Mouse (Mus musculus) hindbrain, embryonic 12.5 days (tissue): ENCODE measurements around the gene Cyb5rl. TPM values are rescaled to one million over a fixed set of nuclear protein-coding genes. Genes with fewer than 3 reads are reported as not detected.
"Not testable (repeated sequence)": the region's sequence is repeated elsewhere in the genome, so short reads cannot be mapped to it uniquely, and the experiment has no call there.

Source experiments
- ATAC-seq: fragments of 200-750 bp; cut with Nextera tagmentation; 2 replicates; pipeline ENCODE4 v1.8.0; 2017; ENCODE audit warnings: moderate TSS enrichment; ENCODE audit not compliant: low FRiP score
- H3K27ac ChIP-seq: fragments of 300-500 bp; sonication (generic); 2 replicates; pipeline ENCODE4 v1.5.1; 2016; ENCODE audit warnings: mild to moderate bottlenecking
- H3K27me3 ChIP-seq: fragments of 300-500 bp; sonication (generic); 2 replicates; pipeline ENCODE4 v1.6.1; 2016; ENCODE audit warnings: mild to moderate bottlenecking
- H3K36me3 ChIP-seq: fragments of 300-500 bp; sonication (generic); 2 replicates; pipeline ENCODE4 v1.6.1; 2016; ENCODE audit warnings: mild to moderate bottlenecking
- H3K4me1 ChIP-seq: fragments of 300-500 bp; sonication (generic); 2 replicates; pipeline ENCODE4 v1.6.1; 2016
- H3K4me2 ChIP-seq: fragments of 300-500 bp; sonication (generic); replicated peaks from 2 replicates; pipeline ENCODE4 v1.6.1; 2016; ENCODE audit warnings: mild to moderate bottlenecking
- H3K4me3 ChIP-seq: fragments of 300-500 bp; sonication (generic); 2 replicates; pipeline ENCODE4 v1.5.1; 2016; ENCODE audit warnings: mild to moderate bottlenecking
- H3K9ac ChIP-seq: fragments of 300-500 bp; sonication (generic); 2 replicates; pipeline ENCODE4 v1.6.1; 2016; ENCODE audit warnings: mild to moderate bottlenecking, moderate library complexity
- H3K9me3 ChIP-seq: fragments of 300-500 bp; sonication (generic); replicated peaks from 2 replicates; pipeline ENCODE4 v1.6.1; 2016; ENCODE audit warnings: mild to moderate bottlenecking
- WGBS: fragments of 180-500 bp; shearing (Covaris S2); methylation state at CpG from one replicate; pipeline ENCODE4 v1.1.7; 2016; 5-methylcytosine and 5-hydroxymethylcytosine counted together
- polyA plus RNA-seq: library from polyadenylated mRNA; unstranded; fragments of >200 nt; fragmentation: Nextera tagmentation; extraction: Ambion mirVana; gene quantifications from 2 replicates; pipeline ENCODE4 v1.2.1, GENCODE M21; 2016

Cyb5rl gene
- polyA plus RNA-seq, 1 experiment from 2014 or later = 4.5 TPM

GRCm38 (mm10) chr4:107096043-107096442 lies 29.3 kb downstream of the Cyb5rl start:
- WGBS = 29% methylated on average over 6 of the region's 6 CpGs
- Histone ChIP-seq H3K4me2 (no peak overlapping the region), H3K27me3 (no peaks in the 10 kb centered on the region), H3K9ac (no peak overlapping the region), H3K27ac (peak overlapping the region; percentile 74), H3K36me3 (no peaks in the 10 kb centered on the region), H3K9me3 (no peaks in the 10 kb centered on the region), H3K4me1 (peaks cover 47% of the 10 kb centered on the region), H3K4me3 (no peak overlapping the region)
- peak; percentile 17; the same call in 1 of the 2 replicates for ATAC-seq

- H3K9me3 ChIP-seq = no peaks in the 10 kb centered on the region
- H3K4me2 ChIP-seq = peak within 1 kb of the TSS; percentile 11; the same call in 1 of the 2 replicates
- no peak within 1 kb of the TSS for H3K9ac ChIP-seq
- WGBS = 36% methylated on average over 16 of the region's 16 CpGs
- H3K4me1 ChIP-seq = peaks cover 44% of the 10 kb centered on the region
- H3K27me3 ChIP-seq = no peaks in the 10 kb centered on the region
- H3K36me3 ChIP-seq = no peaks in the 10 kb centered on the region
- H3K27ac ChIP-seq = peak within 1 kb of the TSS; percentile 74
- H3K4me3 ChIP-seq = no peak within 1 kb of the TSS
- peak; percentile 58; the same call in 1 of the 2 replicates for ATAC-seq
Observed at GRCm38 (mm10) chr4:107096841-107097373, 30.1 kb downstream of the Cyb5rl start, which contains the start of gene Cdcp2. Gene Cdcp2 (plus strand): TSS chr4:107096891.

GRCm38 (mm10) chr4:107097871-107098270 lies 31.1 kb downstream of the Cyb5rl start:
- ATAC-seq = no peak
- Histone ChIP-seq H3K27me3 (no peaks in the 10 kb centered on the region), H3K36me3 (no peaks in the 10 kb centered on the region), H3K9ac (no peak overlapping the region), H3K9me3 (no peaks in the 10 kb centered on the region), H3K4me2 (no peak overlapping the region), H3K27ac (peak overlapping the region; percentile 74), H3K4me3 (no peak overlapping the region), H3K4me1 (peaks cover 42% of the 10 kb centered on the region)
- 59% methylated on average over 15 of the region's 15 CpGs for WGBS

- no peak for ATAC-seq
- WGBS = 62% methylated on average over 10 of the region's 10 CpGs
- H3K4me1 ChIP-seq = peaks cover 42% of the 10 kb centered on the region
Observed at GRCm38 (mm10) chr4:107098375-107098774, 31.6 kb downstream of the Cyb5rl start.

GRCm38 (mm10) chr4:107098791-107099525 lies 32.2 kb downstream of the Cyb5rl start:
- 75% methylated on average over 17 of the region's 17 CpGs for WGBS
- Histone ChIP-seq H3K27ac (no peak overlapping the region), H3K9ac (no peak overlapping the region), H3K36me3 (no peaks in the 10 kb centered on the region), H3K27me3 (no peaks in the 10 kb centered on the region), H3K4me1 (peaks cover 42% of the 10 kb centered on the region), H3K9me3 (no peaks in the 10 kb centered on the region), H3K4me3 (no peak overlapping the region), H3K4me2 (no peak overlapping the region)
- no peak for ATAC-seq

More at GRCm38 (mm10) chr4:107098375-107098774, 31.6 kb downstream of the Cyb5rl start:
- H3K27me3 ChIP-seq = no peaks in the 10 kb centered on the region
- no peak overlapping the region for H3K4me2 ChIP-seq
- no peak overlapping the region for H3K27ac ChIP-seq
- H3K9me3 ChIP-seq = no peaks in the 10 kb centered on the region
- no peaks in the 10 kb centered on the region for H3K36me3 ChIP-seq
- H3K4me3 ChIP-seq = no peak overlapping the region
- no peak overlapping the region for H3K9ac ChIP-seq

GRCm38 (mm10) chr4:107102220-107102619 lies 35.4 kb downstream of the Cyb5rl start:
- no peaks in the 10 kb centered on the region for H3K36me3 ChIP-seq
- H3K9ac ChIP-seq = no peak overlapping the region

GRCm38 (mm10) chr4:107106777-107107176 lies 40.0 kb downstream of the Cyb5rl start:
- WGBS = 87% methylated on average over 16 of the region's 16 CpGs
- H3K36me3 ChIP-seq = no peaks in the 10 kb centered on the region
- no peak overlapping the region for H3K4me3 ChIP-seq

More at GRCm38 (mm10) chr4:107102220-107102619, 35.4 kb downstream of the Cyb5rl start:
- Histone ChIP-seq H3K4me3 (no peak overlapping the region), H3K4me2 (no peak overlapping the region), H3K27ac (no peak overlapping the region), H3K27me3 (no peaks in the 10 kb centered on the region), H3K9me3 (no peaks in the 10 kb centered on the region), H3K4me1 (peaks cover 15% of the 10 kb centered on the region)
- ATAC-seq = no peak
- 64% methylated on average over 8 of the region's 8 CpGs for WGBS

GRCm38 (mm10) chr4:107108291-107108731 lies 41.5 kb downstream of the Cyb5rl start:
- peak; percentile 74 for ATAC-seq
- Histone ChIP-seq H3K36me3 (no peaks in the 10 kb centered on the region), H3K27ac (peak overlapping the region; percentile 70), H3K9ac (peak overlapping the region; percentile 24; the same call in 1 of the 2 replicates), H3K4me3 (no peak overlapping the region), H3K9me3 (no peaks in the 10 kb centered on the region), H3K4me2 (0 out of 2 replicates have a peak overlapping the region, but pooled peaks have one; percentile 19), H3K27me3 (no peaks in the 10 kb centered on the region; the same call in 1 of the 2 replicates), H3K4me1 (peaks cover 17% of the 10 kb centered on the region)
- WGBS = 25% methylated on average over 13 of the region's 13 CpGs

More at GRCm38 (mm10) chr4:107106777-107107176, 40.0 kb downstream of the Cyb5rl start:
- H3K9ac ChIP-seq = no peak overlapping the region
- H3K27ac ChIP-seq = no peak overlapping the region
- ATAC-seq = no peak
- no peaks in the 10 kb centered on the region for H3K27me3 ChIP-seq
- H3K4me2 ChIP-seq = no peak overlapping the region
- no peaks in the 10 kb centered on the region for H3K9me3 ChIP-seq
- H3K4me1 ChIP-seq = peaks cover 17% of the 10 kb centered on the region

GRCm38 (mm10) chr4:107109181-107109580 lies 42.4 kb downstream of the Cyb5rl start:
- not testable (repeated sequence) for H3K27ac ChIP-seq, H3K36me3 ChIP-seq, H3K9me3 ChIP-seq, H3K9ac ChIP-seq, H3K4me3 ChIP-seq, ATAC-seq, H3K27me3 ChIP-seq, H3K4me2 ChIP-seq
- 94% methylated on average over 6 of the region's 6 CpGs for WGBS
- H3K4me1 ChIP-seq = peaks cover 17% of the 10 kb centered on the region

GRCm38 (mm10) chr4:107114278-107114677 lies 47.5 kb downstream of the Cyb5rl start:
- no peaks in the 10 kb centered on the region for H3K4me1 ChIP-seq
- no peak overlapping the region for H3K4me2 ChIP-seq
- no peaks in the 10 kb centered on the region for H3K36me3 ChIP-seq
- H3K9ac ChIP-seq = no peak overlapping the region
- 55% methylated on average over 8 of the region's 8 CpGs for WGBS
- no peak overlapping the region for H3K27ac ChIP-seq
- no peaks in the 10 kb centered on the region for H3K9me3 ChIP-seq
- no peaks in the 10 kb centered on the region; the same call in 1 of the 2 replicates for H3K27me3 ChIP-seq
- no peak for ATAC-seq
- no peak overlapping the region for H3K4me3 ChIP-seq

GRCm38 (mm10) chr4:107117741-107118385 lies 51.1 kb downstream of the Cyb5rl start:
- Histone ChIP-seq H3K4me2 (no peak overlapping the region), H3K27ac (no peak overlapping the region), H3K4me1 (peaks cover 11% of the 10 kb centered on the region), H3K9ac (no peak overlapping the region), H3K9me3 (no peaks in the 10 kb centered on the region), H3K27me3 (no peaks in the 10 kb centered on the region; the same call in 1 of the 2 replicates), H3K4me3 (no peak overlapping the region), H3K36me3 (no peaks in the 10 kb centered on the region)
- WGBS = 81% methylated on average over 2 of the region's 2 CpGs
- ATAC-seq = no peak

- Histone ChIP-seq H3K4me3 (no peak overlapping the region), H3K9ac (no peak overlapping the region), H3K36me3 (no peaks in the 10 kb centered on the region), H3K9me3 (no peaks in the 10 kb centered on the region), H3K27me3 (no peaks in the 10 kb centered on the region), H3K4me1 (peaks cover 13% of the 10 kb centered on the region), H3K4me2 (no peak overlapping the region), H3K27ac (no peak overlapping the region)
- ATAC-seq = no peak
- WGBS = 75% methylated on average over 3 of the region's 4 CpGs
Observed at GRCm38 (mm10) chr4:107119056-107119455, 52.3 kb downstream of the Cyb5rl start.
